Mouse (Mus musculus) erythroblast, embryonic 14.5 days (primary cell): ENCODE results near the gene Sptssb.

Experiments used
- GATA1 ChIP-seq: IDR thresholded peaks from 2 replicates; pipeline ENCODE4 v1.6.1; 2012; ENCODE audit warnings: low read length, inconsistent platforms, mixed read lengths
- TAL1 ChIP-seq: IDR thresholded peaks from 3 replicates; pipeline ENCODE4 v1.6.1; 2012; ENCODE audit warnings: low read length, inconsistent platforms, mixed read lengths

- TF ChIP-seq GATA1 = no peak
- TF ChIP-seq TAL1 = no peak
Measured at GRCm38 (mm10) chr3:69820614-69821013, 39.1 kb downstream of the Sptssb start.
